Mouse (Mus musculus) megakaryocyte progenitor cell, adult 5-6 weeks (primary cell): Measurements from ENCODE around the gene Bcap29. TPM values are rescaled to one million over a fixed set of nuclear protein-coding genes. Genes with fewer than 3 reads are reported as not detected.
"Not testable (repeated sequence)": the region's sequence is repeated elsewhere in the genome, so short reads cannot be mapped to it uniquely, and the experiment has no call there.

Experiments
- ATAC-seq: replicated peaks from 2 replicates; pipeline ENCODE4 v1.8.0; 2016; ENCODE audit warnings: mild to moderate bottlenecking, moderate TSS enrichment, inconsistent platforms; ENCODE audit not compliant: poor library complexity
- total RNA-seq, 2 experiments: library from RNA; stranded (forward) in 1 of 2; stranded (reverse) in 1 of 2; fragments of 157-497, 149-512 nt in 1 of 2; fragments of 200-1000 nt in 1 of 2; gene quantifications; 2 replicates each; pipeline versions ENCODE4 v1.2.3 to v1.2.4; 2015 to 2017

Bcap29 gene
- total RNA-seq, 2 experiments from 2014 or later: 47.5 to 137 TPM

- ATAC-seq: no peak
Observed at GRCm38 (mm10) chr12:31580634-31581318, 53.7 kb downstream of the Bcap29 start.

- ATAC-seq: no peak
Observed at GRCm38 (mm10) chr12:31578691-31579476, 55.6 kb downstream of the Bcap29 start.

DNA sequence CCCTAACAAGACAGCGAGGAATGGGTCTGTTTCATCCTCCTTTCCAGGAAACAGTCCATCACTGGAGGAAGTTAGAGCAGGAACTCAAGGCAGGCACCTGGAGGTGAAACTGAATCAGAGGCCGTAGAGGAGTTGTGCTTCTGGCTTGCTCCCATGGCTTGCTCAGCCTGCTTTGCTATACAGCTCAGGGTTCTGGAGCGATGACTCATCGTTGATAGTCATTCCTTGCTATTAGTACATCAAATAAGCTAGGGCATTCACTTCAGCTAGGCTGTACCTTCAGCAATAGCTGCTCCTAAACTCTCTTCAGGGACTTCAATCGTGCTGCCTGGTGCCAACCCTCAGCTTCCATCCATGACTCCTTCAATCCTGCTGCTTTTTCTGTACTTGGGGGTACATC, 60.0 kb downstream of the Bcap29 start:
- ATAC-seq: no peak

GRCm38 (mm10) chr12:31569784-31570183, 64.7 kb downstream of the Bcap29 start:
- ATAC-seq: no peak

DNA sequence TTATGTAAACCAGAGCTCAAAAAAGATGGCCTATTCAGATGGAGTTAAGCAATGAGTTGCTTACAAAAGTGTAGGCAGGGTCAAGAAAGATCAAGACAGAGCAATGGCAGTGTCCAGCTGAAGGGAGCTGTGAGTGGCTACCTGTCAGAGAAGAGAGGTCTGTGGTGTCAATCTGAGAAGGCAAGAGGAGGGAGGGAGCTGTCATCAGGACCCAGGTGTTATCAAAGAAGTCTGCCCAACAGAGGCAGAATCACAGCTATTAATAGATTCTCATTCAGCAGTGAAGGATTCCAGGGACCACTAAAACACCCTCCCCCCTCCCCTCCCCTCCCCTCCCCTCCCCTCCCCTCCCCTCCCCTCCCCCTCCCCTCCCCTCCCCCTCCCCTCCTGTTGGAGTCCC, 65.8 kb downstream of the Bcap29 start:
- no peak for ATAC-seq

DNA sequence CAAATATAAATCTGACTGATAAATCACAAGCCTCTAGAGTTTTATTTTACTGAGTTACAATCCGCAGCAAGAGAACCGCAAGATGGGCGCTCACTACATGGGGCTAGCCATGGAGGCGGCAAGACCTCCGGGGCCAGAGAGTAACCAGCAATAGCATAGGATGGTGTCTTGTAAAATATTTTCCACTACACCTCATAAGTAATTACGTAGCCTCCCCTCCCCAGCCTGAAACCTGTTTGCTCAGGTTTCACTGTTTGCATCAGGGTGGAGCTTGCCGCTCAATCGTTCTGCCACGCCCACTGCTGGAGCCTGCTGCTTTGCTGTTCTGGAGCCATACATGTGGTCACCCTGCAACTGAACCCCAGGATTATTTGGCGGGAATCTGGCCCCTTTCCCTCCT, 66.9 kb downstream of the Bcap29 start:
- ATAC-seq: not testable (repeated sequence)

DNA sequence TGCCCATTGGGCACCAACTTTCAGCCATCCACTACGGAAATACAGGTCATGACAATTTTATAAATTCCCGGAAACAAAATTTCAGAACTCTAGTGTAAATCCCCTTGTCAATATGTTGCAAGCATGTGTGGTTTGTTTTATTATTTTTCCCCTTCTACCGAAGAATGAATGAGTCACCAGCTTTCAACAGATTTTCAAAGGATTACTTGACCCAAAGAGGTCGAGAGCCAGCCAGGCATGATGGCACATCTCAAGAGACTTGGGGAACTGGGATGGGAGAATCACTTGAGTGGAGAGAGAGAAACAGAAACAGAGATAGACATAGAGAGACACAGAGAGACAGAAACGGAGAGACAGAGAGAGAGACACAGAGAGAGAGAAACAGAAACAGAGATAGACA, 73.7 kb downstream of the Bcap29 start:
- no peak for ATAC-seq

DNA sequence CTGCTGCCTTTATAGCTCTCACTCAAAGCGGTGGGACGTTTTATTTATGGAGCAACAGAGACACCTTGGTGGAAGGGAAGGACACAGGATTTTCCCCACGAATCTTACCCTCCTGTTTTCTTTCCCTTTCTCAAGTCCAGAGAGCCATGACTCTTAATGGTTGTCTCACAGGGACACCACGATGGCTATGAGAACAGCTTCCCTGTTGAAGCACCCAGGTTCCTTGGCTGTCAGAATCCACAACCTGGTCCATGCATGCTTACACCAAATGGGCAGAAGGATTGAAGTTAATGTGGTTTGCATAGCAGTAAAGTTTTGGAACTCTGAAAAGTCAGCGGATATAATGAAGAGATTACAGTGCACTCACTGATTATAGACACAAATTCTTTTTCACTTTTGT, 74.5 kb downstream of the Bcap29 start:
- no peak for ATAC-seq

DNA sequence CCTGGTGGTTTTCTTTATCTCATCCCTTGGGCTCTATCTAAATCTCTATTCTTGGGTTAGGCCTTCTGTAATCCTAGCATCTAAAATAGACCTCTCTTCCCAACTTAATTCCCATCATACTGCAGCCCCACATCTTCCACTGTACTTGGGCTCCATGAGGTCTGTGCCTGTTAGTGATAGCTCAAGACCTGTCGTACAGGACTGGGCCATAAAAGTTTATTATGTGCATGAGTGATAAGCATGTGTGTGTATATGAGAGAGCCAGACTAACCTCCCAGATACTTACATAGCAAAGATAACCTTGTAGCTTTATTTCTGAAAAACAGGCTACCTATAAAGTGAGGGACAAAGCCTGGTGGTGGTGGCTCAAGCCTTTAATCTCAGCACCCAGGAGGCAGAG, 80.1 kb downstream of the Bcap29 start:
- ATAC-seq: no peak

DNA sequence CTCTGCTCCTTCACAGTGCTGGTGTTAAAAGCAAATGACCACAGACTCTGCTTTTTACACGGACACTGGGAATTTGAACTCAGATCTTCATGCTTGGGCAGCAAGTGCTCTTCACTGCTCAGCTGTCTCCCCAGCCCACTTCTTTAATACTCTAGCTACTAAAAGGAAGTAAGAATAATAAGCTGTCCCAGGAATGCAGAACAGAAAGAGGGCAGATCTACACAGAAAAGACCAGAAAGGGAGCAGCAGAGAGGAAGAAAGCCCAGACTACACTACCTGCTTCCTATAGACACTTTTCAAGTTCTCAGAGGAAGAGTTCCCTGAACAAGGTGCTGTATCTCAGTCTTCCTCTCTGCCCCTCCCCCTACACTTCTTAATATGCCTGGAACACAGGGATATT, 83.2 kb downstream of the Bcap29 start:
- peak; percentile 44; the same call in 1 of the 2 replicates for ATAC-seq

DNA sequence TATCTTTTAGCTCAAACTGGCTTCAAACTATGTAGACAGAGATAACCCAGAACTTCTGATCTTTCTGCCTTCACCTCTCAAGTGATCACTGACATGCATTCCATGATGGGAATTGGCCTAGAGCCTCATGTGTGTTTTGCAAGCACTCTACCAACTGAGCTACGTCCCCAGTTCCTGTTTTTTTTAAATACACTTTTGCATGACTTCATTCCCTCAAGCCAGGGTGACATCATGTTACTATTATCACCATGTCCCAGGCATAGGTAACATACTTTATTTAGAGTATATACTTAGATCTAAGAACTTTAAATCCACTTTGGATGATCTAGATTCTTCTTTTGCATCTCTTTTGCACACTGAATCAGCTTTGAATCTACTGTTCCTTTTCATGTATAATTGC, 88.4 kb downstream of the Bcap29 start:
- ATAC-seq: peak; percentile 34; the same call in 1 of the 2 replicates

DNA sequence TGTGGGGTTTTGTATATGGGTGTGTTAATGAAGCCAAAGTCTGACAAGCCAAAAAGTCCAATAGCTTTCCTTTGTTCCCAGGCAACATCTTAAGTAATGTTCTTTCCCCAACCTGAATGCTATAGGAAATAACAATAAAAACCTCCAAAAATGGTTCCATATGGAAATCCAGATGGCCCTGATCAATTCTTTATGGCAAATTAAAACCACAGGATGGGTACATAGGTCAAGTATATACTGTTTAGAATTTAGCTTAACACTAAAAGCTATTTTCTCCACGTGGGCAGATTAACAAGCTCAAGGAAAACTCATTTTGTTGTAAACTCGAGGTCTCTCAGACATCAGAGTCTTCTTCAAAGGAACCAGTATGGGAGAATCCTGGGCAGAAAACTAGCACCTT, 89.2 kb downstream of the Bcap29 start:
- ATAC-seq: no peak

DNA sequence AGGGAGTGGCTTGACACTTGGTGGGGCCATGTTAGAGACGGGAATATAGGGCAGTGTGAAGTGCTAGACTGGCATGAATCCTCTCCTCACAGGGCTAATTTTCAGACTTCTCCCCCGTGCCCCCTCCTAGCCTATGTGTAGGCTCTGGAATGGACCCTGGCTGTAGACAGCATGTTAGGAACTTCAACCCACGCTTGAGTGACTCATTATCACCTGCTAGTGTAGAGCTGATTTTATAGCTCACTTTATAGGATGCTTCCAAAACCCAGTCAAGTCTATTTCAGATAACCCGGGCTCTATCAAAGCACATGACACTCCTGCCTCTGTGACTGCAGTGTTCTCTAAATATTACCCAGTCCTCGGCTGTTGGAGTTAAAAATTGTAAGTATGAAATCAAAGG, 92.9 kb downstream of the Bcap29 start:
- no peak for ATAC-seq

Other genes with a start within 250 kb of the Bcap29 start
- not detected in 2 replicates for gene Slc26a3, start 243.8 kb downstream of the Bcap29 start, total RNA-seq (2015)
- not detected in 2 replicates for gene Slc26a3, start 243.8 kb downstream of the Bcap29 start, total RNA-seq (2017)
- 48.2 and 52.8 TPM in 2 replicates for gene Cbll1, start 135.0 kb downstream of the Bcap29 start, total RNA-seq (2015)
- 6.4 and 7.5 TPM in 2 replicates for gene Cbll1, start 135.0 kb downstream of the Bcap29 start, total RNA-seq (2017)
- not detected in 2 replicates for gene Slc26a4, start 74.7 kb downstream of the Bcap29 start, total RNA-seq (2015)
- not detected in 2 replicates for gene Slc26a4, start 74.7 kb downstream of the Bcap29 start, total RNA-seq (2017)
- 15.5 and 17.7 TPM in 2 replicates for gene Dus4l, start 20.2 kb upstream of the Bcap29 start, total RNA-seq (2015)
- 10.0 and 15.4 TPM in 2 replicates for gene Dus4l, start 20.2 kb upstream of the Bcap29 start, total RNA-seq (2017)
- 91.9 and 93.5 TPM in 2 replicates for gene Cog5, start 20.2 kb upstream of the Bcap29 start, total RNA-seq (2015)
- 60.3 and 62.2 TPM in 2 replicates for gene Cog5, start 20.2 kb upstream of the Bcap29 start, total RNA-seq (2017)
- not detected in 2 replicates for gene Gpr22, start 79.3 kb upstream of the Bcap29 start, total RNA-seq (2015)
- 0.04 TPM in 1 of 2 replicates, not detected in the other for gene Gpr22, start 79.3 kb upstream of the Bcap29 start, total RNA-seq (2017)